Mouse (Mus musculus) limb, embryonic 14.5 days (tissue): ENCODE results near the gene 4931406C07Rik. TPM values are rescaled to one million over a fixed set of nuclear protein-coding genes. Genes with fewer than 3 reads are reported as not detected.

Experiments used
- ATAC-seq: fragments of 200-750 bp; cut with Nextera tagmentation; 2 replicates; pipeline ENCODE4 v1.8.0; 2017; ENCODE audit warnings: low read depth, moderate number of reproducible peaks, moderate TSS enrichment; ENCODE audit not compliant: low FRiP score
- DNase-seq: peaks from one replicate; pipeline ENCODE4 v3.0.0-alpha.2; 2015; ENCODE audit warnings: low spot score
- H3K27ac ChIP-seq: fragments of 300-500 bp; sonication (generic); replicated peaks from 2 replicates; pipeline ENCODE4 v1.5.1; 2014; ENCODE audit warnings: low read depth, mild to moderate bottlenecking, low read length, moderate library complexity, mixed read lengths
- H3K27me3 ChIP-seq: fragments of 300-500 bp; sonication (generic); 2 replicates; pipeline ENCODE4 v1.6.1; 2014; ENCODE audit warnings: low read length, mixed read lengths; ENCODE audit not compliant: control insufficient read depth, insufficient read depth
- H3K36me3 ChIP-seq: fragments of 300-500 bp; sonication (generic); 2 replicates; pipeline ENCODE4 v1.6.1; 2014; ENCODE audit warnings: mild to moderate bottlenecking, low read length, moderate library complexity, mixed read lengths; ENCODE audit not compliant: control insufficient read depth, insufficient read depth
- H3K4me1 ChIP-seq: fragments of 300-500 bp; sonication (generic); 2 replicates; pipeline ENCODE4 v1.6.1; 2014; ENCODE audit warnings: antibody characterized with exemption, low read length, mixed read lengths; ENCODE audit not compliant: control insufficient read depth, insufficient read depth
- H3K4me2 ChIP-seq: fragments of 300-500 bp; sonication (generic); replicated peaks from 2 replicates; pipeline ENCODE4 v1.6.1; 2014; ENCODE audit warnings: low read depth, mild to moderate bottlenecking, low read length, moderate library complexity; ENCODE audit not compliant: severe bottlenecking
- H3K4me3 ChIP-seq: fragments of 300-500 bp; sonication (generic); replicated peaks from 2 replicates; pipeline ENCODE4 v1.5.1; 2014; ENCODE audit warnings: low read length
- H3K9ac ChIP-seq: fragments of 300-500 bp; sonication (generic); 2 replicates; pipeline ENCODE4 v1.6.1; 2014; ENCODE audit warnings: mild to moderate bottlenecking, low read depth, low read length, moderate library complexity; ENCODE audit not compliant: severe bottlenecking
- H3K9me3 ChIP-seq: fragments of 300-500 bp; sonication (generic); 2 replicates; pipeline ENCODE4 v1.6.1; 2016; ENCODE audit warnings: low read length; ENCODE audit not compliant: control insufficient read depth
- POLR2A ChIP-seq: fragments of 200-500 bp; IDR thresholded peaks from 2 replicates; pipeline ENCODE4 v1.8.0; 2012; ENCODE audit warnings: inconsistent platforms, mild to moderate bottlenecking, moderate library complexity, borderline replicate concordance; ENCODE audit not compliant: insufficient read depth, insufficient read length; ENCODE audit errors: extremely low read depth
- WGBS: fragments of 180-500 bp; shearing (Covaris S2); extraction: QIAGEN DNeasy Blood & Tissue Kit; methylation state at CpG from one replicate; pipeline ENCODE4 v1.1.7; 2014; 5-methylcytosine and 5-hydroxymethylcytosine counted together
- polyA plus RNA-seq, 2 experiments: library from polyadenylated mRNA; depleted of rRNA in 1 of 2; stranded (reverse) in 1 of 2; unstranded in 1 of 2; fragments of >200 nt; fragmentation: Nextera tagmentation in 1 of 2; extraction: Ambion mirVana in 1 of 2; gene quantifications; 2 replicates each; pipeline versions ENCODE4 v1.2.1 to v1.2.3; 2012 to 2014

Gene 4931406C07Rik
- polyA plus RNA-seq, 2 experiments = 9.5 to 22.9 TPM

DNA sequence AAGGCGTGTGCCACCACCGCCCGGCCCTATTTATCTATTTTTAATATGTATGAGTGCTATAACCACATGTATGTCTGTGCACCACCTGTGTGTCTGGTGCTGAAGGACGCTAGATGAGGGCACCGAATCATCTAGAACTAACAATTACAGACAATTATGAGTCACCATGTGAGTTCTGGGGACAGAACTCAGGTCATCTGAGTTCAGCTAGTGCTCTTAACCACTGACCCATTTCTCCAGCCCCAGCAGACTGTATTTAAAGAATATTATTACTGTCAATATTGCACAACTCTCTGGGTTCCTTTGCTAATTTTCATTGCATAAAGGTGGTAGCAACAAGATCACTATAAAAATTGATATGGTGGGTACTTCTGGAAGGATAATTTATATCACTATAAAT lies 6.2 kb downstream of the 4931406C07Rik start:
- H3K4me2 ChIP-seq = no peak overlapping the region
- no peaks in the 10 kb centered on the region for H3K9me3 ChIP-seq
- H3K27ac ChIP-seq = no peak overlapping the region
- 79% methylated on average over 5 of the region's 5 CpGs for WGBS
- peaks cover 6% of the 10 kb centered on the region; the same call in 1 of the 2 replicates for H3K4me1 ChIP-seq
- DNase-seq (no peak), ATAC-seq (no peak)
- no peaks in the 10 kb centered on the region for H3K27me3 ChIP-seq
- no peak overlapping the region for H3K4me3 ChIP-seq
- H3K9ac ChIP-seq = no peak overlapping the region
- peaks cover 8% of the 10 kb centered on the region for H3K36me3 ChIP-seq
- no peak for TF ChIP-seq POLR2A

DNA sequence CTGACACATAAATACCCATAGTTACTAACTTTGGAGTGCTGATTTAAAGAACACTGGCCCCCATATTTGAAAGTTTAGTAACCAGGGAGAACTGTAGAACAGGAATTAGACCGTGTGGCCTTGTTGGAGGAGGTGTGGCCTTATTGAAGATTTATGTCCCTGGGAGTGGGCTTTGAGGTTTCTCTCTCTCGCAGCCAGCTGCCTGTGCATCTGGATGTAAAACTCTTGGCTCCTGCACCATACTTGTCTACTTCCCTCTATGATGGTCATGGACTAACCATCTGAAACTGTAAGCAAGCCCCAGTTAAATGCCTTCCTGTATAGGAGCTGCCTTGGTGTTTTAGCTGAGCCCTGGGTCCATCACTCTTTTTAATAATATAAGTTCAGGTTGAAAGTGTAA lies 7.8 kb downstream of the 4931406C07Rik start:
- no peaks in the 10 kb centered on the region for H3K27me3 ChIP-seq
- ATAC-seq (no peak), DNase-seq (no peak)
- no peak overlapping the region for H3K4me3 ChIP-seq
- peaks cover 8% of the 10 kb centered on the region for H3K36me3 ChIP-seq
- no peak for TF ChIP-seq POLR2A
- H3K9ac ChIP-seq = no peak overlapping the region
- 9% methylated on average over 2 of the region's 2 CpGs for whole genome bisulfite sequencing
- H3K4me2 ChIP-seq = no peak overlapping the region
- H3K4me1 ChIP-seq = peaks cover 6% of the 10 kb centered on the region; the same call in 1 of the 2 replicates
- H3K27ac ChIP-seq = no peak overlapping the region
- H3K9me3 ChIP-seq = no peaks in the 10 kb centered on the region

DNA sequence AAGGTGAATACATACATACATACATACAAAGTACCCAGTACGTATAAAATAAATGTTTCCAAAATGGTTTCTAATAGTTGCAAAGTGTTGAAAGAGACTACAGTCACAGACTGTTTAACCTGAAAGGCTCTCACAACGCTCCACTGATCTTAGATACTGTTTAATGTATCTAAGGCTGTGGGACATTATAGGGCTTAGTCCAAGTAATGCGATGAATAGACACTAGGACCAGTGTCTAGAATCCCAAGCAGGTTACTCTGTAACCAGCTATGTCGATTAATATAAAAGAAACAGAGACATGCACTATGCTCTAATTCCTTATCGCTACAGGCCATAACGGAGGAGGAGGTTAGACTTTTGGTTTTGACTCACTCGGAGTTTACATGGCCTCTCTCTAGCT lies 9.1 kb downstream of the 4931406C07Rik start:
- DNase-seq = no peak
- Histone ChIP-seq H3K27ac (no peak overlapping the region), H3K4me3 (no peak overlapping the region), H3K9ac (no peak overlapping the region), H3K4me1 (peaks cover 6% of the 10 kb centered on the region; the same call in 1 of the 2 replicates), H3K9me3 (no peaks in the 10 kb centered on the region), H3K4me2 (no peak overlapping the region), H3K36me3 (peaks cover 8% of the 10 kb centered on the region), H3K27me3 (no peaks in the 10 kb centered on the region)
- no peak for TF ChIP-seq POLR2A
- ATAC-seq = no peak
- 88% methylated on average over 7 of the region's 7 CpGs for WGBS

DNA sequence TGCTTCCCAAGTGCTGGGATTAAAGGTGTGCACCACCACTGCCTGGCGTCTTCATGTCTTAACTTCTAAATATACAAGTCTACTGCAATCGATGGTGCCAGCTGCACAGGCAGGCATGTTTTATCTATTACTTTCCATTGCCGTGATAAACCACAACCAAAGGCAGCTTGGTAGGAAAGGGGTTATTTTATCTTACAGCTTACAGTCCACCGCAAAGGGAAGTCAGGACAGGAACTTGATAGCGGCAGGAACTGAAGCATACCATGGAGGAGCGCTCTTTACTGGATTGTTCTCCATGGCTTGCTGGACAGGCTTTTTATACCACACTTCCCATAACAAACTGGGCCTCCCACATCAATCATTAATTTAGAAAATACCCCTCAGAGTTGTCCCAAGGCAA lies 17.0 kb downstream of the 4931406C07Rik start:
- Histone ChIP-seq H3K9ac (no peak overlapping the region), H3K27me3 (no peaks in the 10 kb centered on the region), H3K36me3 (0 out of 2 replicates have a peak, but pooled peaks cover 3% of the 10 kb centered on the region), H3K4me1 (no peaks in the 10 kb centered on the region), H3K9me3 (no peaks in the 10 kb centered on the region), H3K4me3 (no peak overlapping the region), H3K4me2 (no peak overlapping the region), H3K27ac (no peak overlapping the region)
- no peak for TF ChIP-seq POLR2A
- no peak for DNase-seq
- ATAC-seq = no peak
- 83% methylated on average over 6 of the region's 6 CpGs for WGBS

DNA sequence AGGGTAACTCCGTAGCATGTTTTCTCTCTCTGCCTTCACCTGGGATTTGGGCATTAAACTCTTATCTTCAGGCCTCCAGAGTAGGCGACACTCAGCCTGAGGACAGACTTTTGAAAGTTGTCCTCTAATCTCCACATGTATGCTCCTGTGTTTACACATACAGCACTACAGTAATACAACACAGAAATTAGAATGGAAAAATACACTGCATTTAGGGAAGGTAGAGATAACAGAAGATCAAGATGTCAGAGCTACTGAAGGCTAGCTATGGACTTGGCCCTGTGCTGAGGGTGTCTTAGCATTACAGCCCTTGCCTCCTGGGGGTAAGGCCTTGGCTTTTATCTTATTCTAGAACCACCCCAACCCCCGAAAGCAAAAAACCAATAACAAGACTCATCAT lies 17.8 kb downstream of the 4931406C07Rik start:
- Histone ChIP-seq H3K4me2 (no peak overlapping the region), H3K9me3 (no peaks in the 10 kb centered on the region), H3K36me3 (0 out of 2 replicates have a peak, but pooled peaks cover 3% of the 10 kb centered on the region), H3K27ac (no peak overlapping the region), H3K27me3 (no peaks in the 10 kb centered on the region), H3K4me1 (no peaks in the 10 kb centered on the region), H3K4me3 (no peak overlapping the region), H3K9ac (no peak overlapping the region)
- 91% methylated on average over 3 of the region's 3 CpGs for WGBS
- ATAC-seq (no peak), DNase-seq (no peak)
- no peak for TF ChIP-seq POLR2A

DNA sequence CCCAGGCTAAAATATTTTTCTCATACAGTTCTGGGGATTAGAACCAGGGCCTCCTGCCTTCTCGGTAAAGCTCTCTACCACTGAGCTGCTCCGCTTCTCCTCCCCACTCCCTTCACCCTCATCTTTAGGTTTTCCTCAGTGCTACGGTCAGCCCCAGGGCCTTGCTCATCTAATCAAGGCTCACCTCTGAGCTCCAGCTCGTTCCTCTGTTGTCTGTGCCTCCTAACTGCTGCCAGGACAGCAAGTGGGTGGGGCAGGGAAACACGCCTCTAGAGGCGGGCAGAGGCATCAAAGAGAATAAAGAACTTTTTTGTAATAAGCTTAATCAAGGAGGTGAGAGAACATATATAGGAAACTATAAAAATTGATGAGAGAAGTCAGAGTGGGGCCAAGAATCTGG lies 18.4 kb downstream of the 4931406C07Rik start:
- Histone ChIP-seq H3K27me3 (no peaks in the 10 kb centered on the region), H3K4me3 (no peak overlapping the region), H3K27ac (no peak overlapping the region), H3K9ac (no peak overlapping the region), H3K4me1 (no peaks in the 10 kb centered on the region), H3K4me2 (no peak overlapping the region), H3K9me3 (no peaks in the 10 kb centered on the region), H3K36me3 (0 out of 2 replicates have a peak, but pooled peaks cover 3% of the 10 kb centered on the region)
- ATAC-seq (no peak), DNase-seq (no peak)
- no peak for TF ChIP-seq POLR2A
- WGBS = 55% methylated on average over 6 of the region's 6 CpGs
